Mouse (Mus musculus) stomach, postnatal 0 days (tissue): ENCODE measurements around the gene Ddb1. TPM values are rescaled to one million over a fixed set of nuclear protein-coding genes. Genes with fewer than 3 reads are reported as not detected.

Experiments used
- ATAC-seq: fragments of 200-750 bp; cut with Nextera tagmentation; 2 replicates; pipeline ENCODE4 v1.8.0; 2017; ENCODE audit not compliant: low FRiP score, low TSS enrichment
- DNase-seq: peaks from one replicate; pipeline ENCODE4 v3.0.0-alpha.2; 2016; ENCODE audit warnings: low spot score
- H3K27ac ChIP-seq: fragments of 300-500 bp; sonication (generic); replicated peaks from 2 replicates; pipeline ENCODE4 v1.5.1; 2014; ENCODE audit warnings: mild to moderate bottlenecking, control low read depth
- H3K27me3 ChIP-seq: fragments of 300-500 bp; sonication (generic); 2 replicates; pipeline ENCODE4 v1.6.1; 2014; ENCODE audit warnings: low read length; ENCODE audit not compliant: control insufficient read depth, insufficient read depth
- H3K36me3 ChIP-seq: fragments of 300-500 bp; sonication (generic); 2 replicates; pipeline ENCODE4 v1.6.1; 2014; ENCODE audit warnings: low read length, mixed read lengths; ENCODE audit not compliant: control insufficient read depth, insufficient read depth
- H3K4me1 ChIP-seq: fragments of 300-500 bp; sonication (generic); replicated peaks from 2 replicates; pipeline ENCODE4 v1.6.1; 2014; ENCODE audit warnings: antibody characterized with exemption; ENCODE audit not compliant: control insufficient read depth, insufficient read depth
- H3K4me2 ChIP-seq: fragments of 300-500 bp; sonication (generic); replicated peaks from 2 replicates; pipeline ENCODE4 v1.6.1; 2014; ENCODE audit warnings: low read depth, mild to moderate bottlenecking, control low read depth, moderate library complexity
- H3K4me3 ChIP-seq: fragments of 300-500 bp; sonication (generic); 2 replicates; pipeline ENCODE4 v1.5.1; 2014; ENCODE audit warnings: low read depth, low read length, control low read depth
- H3K9ac ChIP-seq: fragments of 300-500 bp; sonication (generic); 2 replicates; pipeline ENCODE4 v1.6.1; 2014; ENCODE audit warnings: mild to moderate bottlenecking, low read length, control low read depth, mixed read lengths
- H3K9me3 ChIP-seq: fragments of 300-500 bp; sonication (generic); 2 replicates; pipeline ENCODE4 v1.6.1; 2016; ENCODE audit warnings: low read length; ENCODE audit not compliant: control insufficient read depth
- CTCF ChIP-seq: IDR thresholded peaks from 2 replicates; pipeline ENCODE4 v1.5.1; 2016; ENCODE audit warnings: antibody characterized with exemption, low read depth, mild to moderate bottlenecking, moderate library complexity
- EP300 ChIP-seq: optimal IDR thresholded peaks from 2 replicates; pipeline ENCODE3; 2016; ENCODE audit warnings: antibody characterized with exemption
- whole genome bisulfite sequencing: fragments of 180-500 bp; shearing (Covaris S2); extraction: QIAGEN DNeasy Blood & Tissue Kit; methylation state at CpG from one replicate; pipeline ENCODE4 v1.1.7; 2014; 5-methylcytosine and 5-hydroxymethylcytosine counted together
- polyA plus RNA-seq: library from polyadenylated mRNA; unstranded; fragments of >200 nt; fragmentation: Nextera tagmentation; extraction: Ambion mirVana; gene quantifications from 2 replicates; pipeline ENCODE4 v1.2.1, GENCODE M21; 2015

The Ddb1 gene
- polyA plus RNA-seq, 1 experiment from 2014 or later, result 110 TPM

- TF ChIP-seq EP300 (no peak), CTCF (peak; percentile 68)
- Histone ChIP-seq H3K4me2 (no peak overlapping the region), H3K27me3 (no peaks in the 10 kb centered on the region), H3K36me3 (no peaks in the 10 kb centered on the region), H3K9me3 (no peaks in the 10 kb centered on the region), H3K4me1 (no peaks in the 10 kb centered on the region), H3K4me3 (no peak overlapping the region), H3K27ac (no peak overlapping the region), H3K9ac (no peak overlapping the region)
- ATAC-seq (no peak), DNase-seq (no peak)
- WGBS, result 30% methylated on average over 5 of the region's 5 CpGs
Observed at GRCm38 (mm10) chr19:10560108-10560507, 45.0 kb upstream of the Ddb1 start.

- ATAC-seq, result peak; percentile 72; the same call in 1 of the 2 replicates
- TF ChIP-seq CTCF (no peak), EP300 (no peak)
- 46% methylated on average over 6 of the region's 6 CpGs for WGBS
Observed at GRCm38 (mm10) chr19:10561558-10562314, 43.4 kb upstream of the Ddb1 start.

DNA sequence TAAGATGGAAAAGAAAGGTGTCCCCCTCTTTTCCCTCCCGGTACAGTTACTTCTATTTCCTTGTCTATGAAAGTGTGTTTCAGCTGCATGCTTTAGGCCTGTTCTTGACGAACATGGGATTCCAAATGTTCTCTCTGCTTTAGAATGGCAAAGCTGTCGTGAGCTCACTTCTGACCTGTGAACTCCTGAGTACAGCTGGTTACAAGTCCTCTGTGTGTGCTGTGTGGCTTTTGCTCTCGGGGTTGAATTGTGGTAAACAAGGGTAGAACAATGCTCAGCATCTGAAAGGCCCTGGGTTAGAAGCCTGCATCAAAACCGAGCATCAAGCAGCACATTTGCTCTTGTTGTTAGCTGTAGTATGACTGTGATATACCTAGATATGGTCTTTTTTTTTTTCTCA lies 42.8 kb upstream of the Ddb1 start:
- TF ChIP-seq EP300 (no peak), CTCF (no peak)
- Histone ChIP-seq H3K4me1 (no peaks in the 10 kb centered on the region), H3K27me3 (no peaks in the 10 kb centered on the region), H3K4me2 (no peak overlapping the region), H3K9ac (no peak overlapping the region), H3K36me3 (no peaks in the 10 kb centered on the region), H3K9me3 (no peaks in the 10 kb centered on the region), H3K4me3 (no peak overlapping the region), H3K27ac (peak overlapping the region; percentile 58; the same call in 1 of the 2 replicates)
- no peak for ATAC-seq
- WGBS, result 61% methylated on average over 5 of the region's 5 CpGs
- no peak for DNase-seq

More at GRCm38 (mm10) chr19:10561558-10562314, 43.4 kb upstream of the Ddb1 start:
- H3K4me3 ChIP-seq, result no peak overlapping the region
- no peaks in the 10 kb centered on the region for H3K36me3 ChIP-seq
- no peak overlapping the region for H3K4me2 ChIP-seq
- peak overlapping the region; percentile 58; the same call in 1 of the 2 replicates for H3K27ac ChIP-seq
- no peaks in the 10 kb centered on the region for H3K27me3 ChIP-seq
- no peaks in the 10 kb centered on the region for H3K4me1 ChIP-seq
- DNase-seq, result no peak
- no peaks in the 10 kb centered on the region for H3K9me3 ChIP-seq
- H3K9ac ChIP-seq, result no peak overlapping the region

DNA sequence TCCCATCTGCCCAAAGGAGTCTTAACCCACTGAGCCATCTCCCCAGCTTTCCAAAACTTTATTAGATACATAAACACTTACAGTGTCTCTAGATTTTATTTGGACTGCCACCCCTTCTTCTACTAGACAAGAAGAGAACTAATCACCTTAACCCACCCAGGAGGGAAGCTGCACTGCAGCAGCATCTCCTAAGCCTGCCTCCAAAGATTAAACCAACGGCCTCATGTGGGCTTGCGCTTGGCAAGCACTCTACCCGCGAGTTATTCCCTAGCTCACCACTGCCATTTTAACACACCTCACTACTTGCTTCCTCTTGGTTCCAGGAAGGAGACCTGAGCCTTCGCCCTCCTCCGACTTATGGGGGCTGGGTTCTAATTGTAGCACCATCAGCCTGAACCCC lies 40.8 kb upstream of the Ddb1 start:
- no peak overlapping the region for H3K4me2 ChIP-seq
- ATAC-seq, result no peak
- 80% methylated on average over 6 of the region's 6 CpGs for WGBS

GRCm38 (mm10) chr19:10565217-10565616 lies 39.9 kb upstream of the Ddb1 start:
- Histone ChIP-seq H3K4me1 (no peaks in the 10 kb centered on the region), H3K9me3 (no peaks in the 10 kb centered on the region), H3K4me2 (no peak overlapping the region), H3K4me3 (no peak overlapping the region), H3K27me3 (no peaks in the 10 kb centered on the region), H3K27ac (no peak overlapping the region), H3K9ac (no peak overlapping the region), H3K36me3 (no peaks in the 10 kb centered on the region; the same call in 1 of the 2 replicates)
- no peak for ATAC-seq
- no peak for TF ChIP-seq EP300
- no peak for TF ChIP-seq CTCF
- no peak for DNase-seq
- 50% methylated on average over 4 of the region's 4 CpGs for WGBS

More for the DNA sequence above, 40.8 kb upstream of the Ddb1 start:
- H3K36me3 ChIP-seq, result no peaks in the 10 kb centered on the region
- H3K4me3 ChIP-seq, result no peak overlapping the region
- H3K27me3 ChIP-seq, result no peaks in the 10 kb centered on the region
- H3K4me1 ChIP-seq, result no peaks in the 10 kb centered on the region
- H3K9ac ChIP-seq, result no peak overlapping the region
- DNase-seq, result no peak
- no peak for TF ChIP-seq EP300
- TF ChIP-seq CTCF, result no peak
- H3K9me3 ChIP-seq, result no peaks in the 10 kb centered on the region
- H3K27ac ChIP-seq, result no peak overlapping the region

- no peak for TF ChIP-seq CTCF
- no peak for TF ChIP-seq EP300
- 95% methylated on average over 6 of the region's 6 CpGs for WGBS
- no peak for DNase-seq
Observed at GRCm38 (mm10) chr19:10569627-10570026, 35.5 kb upstream of the Ddb1 start.

More at GRCm38 (mm10) chr19:10569627-10570026, 35.5 kb upstream of the Ddb1 start:
- no peaks in the 10 kb centered on the region for H3K9me3 ChIP-seq
- H3K36me3 ChIP-seq, result peaks cover 8% of the 10 kb centered on the region
- H3K27ac ChIP-seq, result no peak overlapping the region
- H3K27me3 ChIP-seq, result no peaks in the 10 kb centered on the region
- no peak overlapping the region for H3K4me2 ChIP-seq
- no peak overlapping the region for H3K4me3 ChIP-seq
- H3K9ac ChIP-seq, result no peak overlapping the region
- H3K4me1 ChIP-seq, result no peaks in the 10 kb centered on the region
- ATAC-seq, result no peak
